Mouse (Mus musculus) mesoderm, embryonic 11.5 days (tissue): ENCODE measurements around the gene Trdn.

Experiments
- DNase-seq: peaks from one replicate; pipeline ENCODE4 v3.0.0-alpha.2; 2012; ENCODE audit warnings: low read depth, low spot score

The Trdn gene

GRCm38 (mm10) chr10:33080254-33080653, at the start of gene Trdn:
Gene Trdn, plus strand, starts transcription at chr10:33080554.
- no peak for DNase-seq

GRCm38 (mm10) chr10:33060771-33061170, 19.6 kb upstream of the Trdn start:
- DNase-seq: no peak

GRCm38 (mm10) chr10:33065566-33065965, 14.8 kb upstream of the Trdn start:
- no peak for DNase-seq

- DNase-seq: no peak
Observed at GRCm38 (mm10) chr10:33073126-33073525, 7.2 kb upstream of the Trdn start.

- no peak for DNase-seq
Observed at GRCm38 (mm10) chr10:33082151-33082844, 1.9 kb downstream of the Trdn start.

GRCm38 (mm10) chr10:33082961-33083626, 2.7 kb downstream of the Trdn start:
- DNase-seq: no peak

GRCm38 (mm10) chr10:33083627-33084158, 3.3 kb downstream of the Trdn start:
- no peak for DNase-seq

- peak; percentile 24 for DNase-seq
Observed at GRCm38 (mm10) chr10:33088403-33088802, 8.0 kb downstream of the Trdn start.

GRCm38 (mm10) chr10:33092400-33092799, 12.0 kb downstream of the Trdn start:
- DNase-seq: no peak

- peak; percentile 43 for DNase-seq
Observed at GRCm38 (mm10) chr10:33107942-33108341, 27.6 kb downstream of the Trdn start.

GRCm38 (mm10) chr10:33123028-33123427, 42.7 kb downstream of the Trdn start:
- no peak for DNase-seq

- DNase-seq: no peak
Observed at GRCm38 (mm10) chr10:33144911-33145310, 64.6 kb downstream of the Trdn start.

- peak; percentile 12 for DNase-seq
Observed at GRCm38 (mm10) chr10:33179731-33180631, 99.6 kb downstream of the Trdn start.

- DNase-seq: no peak
Observed at GRCm38 (mm10) chr10:33189031-33189430, 108.7 kb downstream of the Trdn start.

GRCm38 (mm10) chr10:33195919-33196318, 115.6 kb downstream of the Trdn start:
- peak; percentile 54 for DNase-seq

GRCm38 (mm10) chr10:33198257-33198656, 117.9 kb downstream of the Trdn start:
- DNase-seq: no peak

- DNase-seq: no peak
Observed at GRCm38 (mm10) chr10:33210411-33210810, 130.1 kb downstream of the Trdn start.

- DNase-seq: no peak
Observed at GRCm38 (mm10) chr10:33253911-33254310, 173.6 kb downstream of the Trdn start.

GRCm38 (mm10) chr10:33256202-33256601, 175.8 kb downstream of the Trdn start:
- DNase-seq: no peak

- DNase-seq: peak; percentile 35
Observed at GRCm38 (mm10) chr10:33304982-33305381, 224.6 kb downstream of the Trdn start.

- DNase-seq: no peak
Observed at GRCm38 (mm10) chr10:33353026-33353425, 272.7 kb downstream of the Trdn start.

- no peak for DNase-seq
Observed at GRCm38 (mm10) chr10:33366521-33366920, 286.2 kb downstream of the Trdn start.
